Mouse (Mus musculus): ENCODE data around the gene Calu.
"Not testable (repeated sequence)": the region's sequence is repeated elsewhere in the genome, so short reads cannot be mapped to it uniquely, and the experiment has no call there.

Calu gene

DNA sequence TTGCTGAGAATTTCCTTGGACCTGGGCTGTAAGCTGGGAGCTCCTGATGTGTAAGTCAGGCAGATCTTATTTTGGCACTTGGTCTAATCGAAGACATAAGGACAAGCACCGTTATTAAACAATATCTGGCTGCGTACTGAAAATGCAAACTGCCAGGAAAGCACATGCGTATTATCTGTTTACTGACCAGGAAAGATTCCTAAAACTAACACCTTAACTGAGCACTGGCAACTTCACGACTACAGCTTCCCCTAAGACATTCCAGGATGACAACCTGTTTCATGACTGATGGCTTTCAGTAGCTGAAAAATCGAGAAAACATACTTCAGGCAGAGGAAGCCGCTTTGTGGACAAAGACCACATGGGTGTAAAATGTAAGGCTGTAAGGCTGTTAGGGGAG is 680 bp upstream of the Calu start:
- ChIA-PET CTCF (interaction anchor here in 3 of 4 experiments (0.9 to 2.7 kb wide), 9 partner anchors 25 to 169 kb away, joined by 3 to 17 read pairs (median 4); partner anchors contain the start of genes Fam71f2 (in 1 of the 3), Hilpda (in 1 of the 3) and Impdh1 (in 1 of the 3)), POLR2A (interaction anchor here (0.5 to 5.2 kb wide), 101 partner anchors 9 to 926 kb away, joined by 3 to 75 read pairs (median 6); partner anchors contain the start of genes Hilpda (in 3 of the 4), Rbm28 (in 3 of the 4), Ccdc136 (in 2 of the 4) and Irf5 (in 2 of the 4))

DNA sequence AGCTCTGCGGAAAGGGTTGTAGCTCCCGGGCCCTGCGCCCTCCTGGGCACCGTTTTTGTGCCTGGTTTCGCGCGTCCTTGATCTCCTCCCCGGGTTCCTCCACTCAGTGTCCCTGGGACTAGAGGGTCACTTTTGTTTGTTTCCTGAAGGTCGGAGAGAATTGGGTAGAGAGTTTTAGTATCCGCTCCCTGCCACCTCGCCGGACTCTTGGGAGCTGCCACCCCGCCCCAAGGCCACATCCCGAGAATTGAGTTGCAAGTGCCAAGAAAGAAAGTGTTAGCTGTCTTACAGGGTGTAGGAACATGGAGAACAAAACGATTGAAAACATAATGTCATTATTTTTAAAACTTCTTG is 479 bp downstream of the Calu start:
- POLR2A ChIA-PET = interaction anchor here (0.5 to 5.2 kb wide), 135 partner anchors 9 to 1010 kb away, joined by 3 to 75 read pairs (median 5); partner anchors contain the start of genes Ccdc136 (in 3 of the 4), Hilpda (in 3 of the 4), Opn1sw (in 3 of the 4) and Rbm28 (in 3 of the 4)
- CTCF ChIA-PET = interaction anchor here in 3 of 4 experiments (0.6 to 2.7 kb wide), 16 partner anchors 26 to 228 kb away, joined by 3 to 17 read pairs (median 4); partner anchors contain the start of genes Fam71f2 (in 2 of the 3), Hilpda (in 2 of the 3), Impdh1 (in 1 of the 3) and Opn1sw (in 1 of the 3)

DNA sequence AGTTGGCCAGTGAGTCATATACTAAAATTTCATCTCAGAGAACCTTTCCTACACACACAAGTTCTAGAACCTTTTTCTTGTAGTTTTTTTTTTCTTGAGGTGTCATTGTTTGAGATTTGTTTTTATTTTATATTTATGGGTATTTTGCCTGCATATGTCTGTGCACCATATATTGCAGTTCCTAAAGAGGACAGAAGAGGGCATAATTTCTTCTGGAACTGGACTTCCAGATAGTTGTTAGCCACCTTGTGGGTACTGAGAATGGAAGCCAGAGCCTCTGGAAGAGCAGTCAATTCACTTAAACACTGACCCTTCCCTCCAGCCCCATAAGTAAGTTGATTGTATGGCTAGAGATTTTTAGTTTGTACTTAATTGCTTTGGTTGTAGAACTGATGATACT is 3.7 kb downstream of the Calu start:
- POLR2A ChIA-PET = interaction anchor here in 3 of 4 experiments (0.6 to 5.2 kb wide), 13 partner anchors 7 to 921 kb away, joined by 3 to 75 read pairs (median 4); no protein-coding TSS in a partner anchor
- CTCF ChIA-PET = interaction anchor here in 3 of 4 experiments (0.7 to 1.5 kb wide), 7 partner anchors 16 to 145 kb away, joined by 3 to 13 read pairs (median 3); no protein-coding TSS in a partner anchor

DNA sequence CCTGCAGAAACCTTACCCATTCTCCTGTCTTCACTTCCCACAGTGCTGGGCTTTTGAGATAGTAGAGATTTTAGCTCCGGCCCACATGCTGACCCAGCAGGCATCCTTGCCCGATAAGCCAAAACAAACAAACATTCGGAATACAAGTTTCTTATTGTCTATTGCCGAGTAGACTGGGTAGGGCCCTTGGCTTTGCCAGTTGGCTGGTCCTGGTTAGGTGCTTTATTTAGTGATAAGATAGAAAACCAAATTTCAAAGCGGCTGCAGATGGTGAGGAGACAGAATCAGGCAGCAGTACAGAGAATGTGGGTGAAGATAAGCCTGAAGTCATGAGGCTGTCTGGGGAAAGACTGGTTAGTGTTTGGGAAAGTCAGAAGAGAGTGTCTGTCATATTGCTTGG is 4.9 kb downstream of the Calu start:
- ChIA-PET CTCF (no interaction called here), POLR2A (interaction anchor here in 1 of 4 experiments (1.3 kb wide), 1 partner anchor 44 kb away, joined by 4 read pairs; no protein-coding TSS in a partner anchor)

DNA sequence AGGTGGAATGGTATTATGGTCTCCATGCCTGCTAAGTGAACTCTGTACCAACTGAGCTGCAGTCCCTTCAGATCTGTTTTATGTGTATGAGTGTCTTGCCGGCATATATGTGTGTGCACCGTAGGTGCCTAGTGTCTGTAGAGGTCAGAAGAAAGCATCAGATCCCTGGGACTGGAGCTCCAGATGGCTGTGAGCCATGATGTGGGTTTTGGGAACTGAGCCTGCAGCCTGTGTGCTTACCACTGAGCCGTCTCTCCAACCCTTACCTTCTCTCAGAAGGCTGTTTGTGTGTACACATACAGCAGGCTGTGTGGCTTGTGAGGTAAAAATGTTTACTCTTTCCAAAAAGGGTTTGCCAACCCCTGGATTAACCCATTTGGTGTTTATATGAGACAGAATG is 11.5 kb downstream of the Calu start:
- ChIA-PET POLR2A (interaction anchor here in 2 of 4 experiments (0.5 to 4.8 kb wide), 7 partner anchors 8 to 157 kb away, joined by 3 to 43 read pairs (median 4); partner anchors contain the start of gene Calu (in 2 of the 2)), CTCF (interaction anchor here in 2 of 4 experiments (0.6 to 1.3 kb wide), 3 partner anchors 9 to 217 kb away, joined by 3 to 6 read pairs (median 5); no protein-coding TSS in a partner anchor)

DNA sequence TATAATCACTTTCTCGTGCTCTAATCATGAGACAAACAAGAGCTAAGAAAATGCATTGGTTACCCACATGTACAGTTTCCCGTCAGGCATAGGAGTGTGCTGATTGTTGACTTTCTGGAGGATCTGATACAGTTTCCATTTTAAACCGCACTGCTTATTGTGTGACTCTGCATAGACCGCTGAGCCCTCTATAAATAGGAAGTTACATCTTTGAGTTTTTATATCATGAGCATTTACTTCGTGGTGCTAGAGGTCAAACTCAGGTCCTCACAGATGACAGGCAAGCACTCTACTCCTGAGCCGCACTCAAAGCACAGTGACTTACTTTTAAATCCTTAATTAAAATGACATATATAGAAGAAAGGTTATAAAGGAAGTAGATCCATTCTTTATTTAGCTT is 12.3 kb downstream of the Calu start:
- ChIA-PET CTCF (interaction anchor here in 2 of 4 experiments (0.7 to 1.3 kb wide), 3 partner anchors 10 to 217 kb away, joined by 3 to 5 read pairs (median 3); no protein-coding TSS in a partner anchor), POLR2A (interaction anchor here in 3 of 4 experiments (0.5 to 2.1 kb wide), 7 partner anchors 9 to 158 kb away, joined by 3 to 20 read pairs (median 3); partner anchors contain the start of gene Calu (in 2 of the 3))

DNA sequence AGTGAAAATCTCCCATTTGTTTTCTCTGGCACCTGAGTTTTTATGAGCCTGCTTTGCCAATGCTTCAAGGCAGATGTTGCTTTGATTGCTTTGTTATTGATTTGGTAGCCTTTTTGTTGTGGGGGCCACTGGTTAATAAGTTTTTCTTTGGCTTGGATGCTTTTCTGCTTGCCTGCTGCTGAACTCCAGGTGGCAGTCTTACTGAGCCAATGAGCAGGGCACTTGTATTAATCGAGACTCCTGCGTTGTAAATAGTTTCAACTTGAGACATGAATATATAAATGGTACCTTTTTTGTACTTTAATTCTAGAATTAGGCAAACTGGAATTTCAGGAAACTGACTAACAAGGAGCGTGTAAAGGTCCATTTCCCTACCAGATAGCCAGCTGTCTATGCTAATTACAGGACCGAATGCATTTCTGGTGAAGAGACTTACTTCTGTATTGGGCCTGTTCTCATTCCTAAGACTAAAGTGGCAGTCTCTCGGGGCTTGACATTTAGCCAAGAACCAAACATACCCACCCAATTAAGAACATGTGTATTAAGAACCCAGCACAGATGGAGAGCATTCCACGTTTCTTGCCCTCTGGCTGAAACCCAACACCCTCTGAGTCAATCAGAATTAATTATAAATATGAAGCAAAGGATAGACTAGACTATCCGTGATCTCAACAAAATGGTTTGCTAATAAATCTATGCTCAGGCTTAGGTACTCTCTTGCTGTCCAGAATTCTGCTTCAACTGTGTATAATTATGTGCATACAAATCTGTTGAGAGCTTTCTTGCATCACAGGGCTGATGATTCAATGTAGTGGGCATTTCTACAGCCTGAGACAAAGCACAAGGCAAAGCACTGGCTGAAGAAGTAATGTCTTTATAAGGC is 14.6 kb downstream of the Calu start:
- POLR2A ChIA-PET = interaction anchor here in 2 of 4 experiments (1.0 to 1.5 kb wide), 3 partner anchors 9 to 15 kb away, joined by 3 to 5 read pairs (median 4); partner anchors contain the start of gene Calu (in 1 of the 2)
- CTCF ChIA-PET = no interaction called here

DNA sequence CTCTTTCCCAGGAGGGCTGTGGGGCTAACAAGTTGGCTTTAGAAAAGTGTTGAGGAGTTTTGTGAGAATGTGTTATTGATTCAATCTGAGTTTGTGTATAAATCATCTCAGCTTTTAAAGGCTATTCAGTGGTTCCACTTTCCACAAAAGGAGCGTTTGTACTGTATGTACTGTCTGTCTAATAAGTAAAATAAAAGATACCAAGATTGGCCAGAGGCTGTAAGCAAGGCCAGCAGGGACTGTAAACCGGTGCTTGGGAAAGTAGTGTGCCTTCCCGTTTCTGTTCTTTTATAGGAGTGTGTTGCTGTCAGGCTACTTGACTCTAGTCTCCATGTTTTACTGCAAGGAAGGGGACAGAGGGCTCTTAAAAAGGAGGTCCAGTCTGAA is 15.3 kb downstream of the Calu start:
- POLR2A ChIA-PET = interaction anchor here in 2 of 4 experiments (1.0 to 1.5 kb wide), 3 partner anchors 9 to 15 kb away, joined by 3 to 5 read pairs (median 4); partner anchors contain the start of gene Calu (in 1 of the 2)
- CTCF ChIA-PET = no interaction called here

DNA sequence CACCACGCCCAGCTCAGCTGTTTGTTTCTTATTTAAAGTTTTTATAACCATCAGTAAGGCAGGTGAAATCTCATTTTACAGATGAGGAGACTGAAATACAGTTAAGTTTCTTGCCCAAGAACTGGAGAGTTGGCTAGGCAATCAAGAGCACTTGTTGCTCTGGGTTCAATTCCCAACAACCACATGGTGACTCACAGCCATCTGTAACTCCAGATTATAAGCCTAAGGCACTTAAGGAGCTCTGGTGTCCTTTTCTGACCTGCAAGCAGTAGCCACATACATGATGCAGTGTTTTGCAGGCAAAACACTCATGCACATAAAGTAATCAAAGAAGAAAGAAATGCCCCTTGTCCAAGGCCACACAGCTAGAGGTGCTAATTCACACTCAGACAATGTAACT is 17.4 kb downstream of the Calu start:
- POLR2A ChIA-PET = interaction anchor here in 2 of 4 experiments (0.6 to 2.3 kb wide), 6 partner anchors 12 to 300 kb away, joined by 3 to 13 read pairs (median 3); partner anchors contain the start of gene Calu (in 2 of the 2)
- CTCF ChIA-PET = interaction anchor here in 2 of 4 experiments (0.5 to 0.6 kb wide), 4 partner anchors 27 to 433 kb away, joined by 3 to 8 read pairs (median 4); no protein-coding TSS in a partner anchor

DNA sequence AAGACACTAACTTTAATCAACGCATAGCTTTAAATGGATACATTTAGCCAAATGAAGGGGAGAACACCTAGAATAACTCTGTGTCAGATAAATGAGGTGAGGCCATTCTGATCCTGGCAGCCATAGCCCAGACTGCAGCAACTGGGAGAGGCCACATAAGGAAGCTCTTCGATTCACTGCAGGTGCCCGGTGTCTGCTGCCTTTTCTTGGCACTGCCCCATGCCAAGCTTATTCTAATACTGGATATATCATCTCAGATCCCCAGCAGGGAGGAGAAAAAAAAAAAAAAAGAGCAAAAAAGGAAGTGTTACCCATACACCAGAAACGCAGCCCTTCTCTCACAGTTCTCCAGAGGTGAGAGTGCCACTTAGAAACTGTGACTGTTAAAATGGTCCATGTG is 29.5 kb downstream of the Calu start:
- CTCF ChIA-PET = interaction anchor here in 1 of 4 experiments (0.6 kb wide), 1 partner anchor 72 kb away, joined by 9 read pairs; no protein-coding TSS in a partner anchor
- POLR2A ChIA-PET = interaction anchor here (0.9 to 2.9 kb wide), 8 partner anchors 8 to 58 kb away, joined by 3 to 12 read pairs (median 4); partner anchors contain the start of genes Calu (in 1 of the 4) and Opn1sw (in 1 of the 4)

DNA sequence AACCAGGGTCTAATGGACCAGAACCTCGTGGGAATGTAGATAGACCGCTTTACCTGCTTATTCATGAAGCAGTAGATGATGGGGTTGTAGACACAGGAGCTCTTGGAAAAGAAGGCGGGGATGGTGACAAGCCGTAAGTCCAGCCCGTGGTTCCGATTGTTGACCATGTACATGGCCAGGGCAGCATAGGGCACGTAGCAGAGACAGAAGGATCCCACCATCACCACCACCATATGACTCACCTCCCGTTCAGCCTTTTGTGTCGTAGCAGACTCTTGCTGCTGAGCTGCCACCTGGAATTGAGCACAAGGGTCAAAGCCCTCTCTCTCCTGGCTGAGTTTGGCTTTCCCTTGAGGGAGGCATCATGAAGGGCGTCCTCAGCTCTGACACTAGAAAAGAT is 30.8 kb downstream of the Calu start:
- CTCF ChIA-PET = no interaction called here
- POLR2A ChIA-PET = interaction anchor here (0.6 to 2.9 kb wide), 8 partner anchors 8 to 210 kb away, joined by 3 to 7 read pairs (median 3); partner anchors contain the start of gene Opn1sw (in 1 of the 4)

DNA sequence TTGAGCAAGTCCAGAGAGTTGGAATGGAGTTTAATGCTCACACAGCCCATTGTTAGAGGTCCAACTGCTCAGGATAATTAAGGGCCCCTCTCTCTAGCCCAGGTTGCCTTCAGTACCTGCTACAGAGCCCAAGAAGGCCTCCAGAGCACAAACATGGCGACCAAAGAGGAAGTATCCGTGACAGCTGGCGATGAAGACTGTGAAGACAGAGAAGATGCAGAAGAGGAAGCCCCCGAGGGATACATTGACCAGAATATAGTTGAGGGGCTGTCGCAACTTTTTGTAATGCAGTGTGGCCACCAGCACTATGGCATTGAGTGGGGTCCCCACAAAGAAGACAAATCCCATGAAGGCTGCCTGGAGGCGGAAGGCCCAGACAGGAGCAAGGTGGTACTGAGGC is 32.1 kb downstream of the Calu start:
- ChIA-PET POLR2A (interaction anchor here in 1 of 4 experiments (2.9 kb wide), 1 partner anchor 8 kb away, joined by 7 read pairs; the partner anchor contains the start of gene Opn1sw), CTCF (no interaction called here)

DNA sequence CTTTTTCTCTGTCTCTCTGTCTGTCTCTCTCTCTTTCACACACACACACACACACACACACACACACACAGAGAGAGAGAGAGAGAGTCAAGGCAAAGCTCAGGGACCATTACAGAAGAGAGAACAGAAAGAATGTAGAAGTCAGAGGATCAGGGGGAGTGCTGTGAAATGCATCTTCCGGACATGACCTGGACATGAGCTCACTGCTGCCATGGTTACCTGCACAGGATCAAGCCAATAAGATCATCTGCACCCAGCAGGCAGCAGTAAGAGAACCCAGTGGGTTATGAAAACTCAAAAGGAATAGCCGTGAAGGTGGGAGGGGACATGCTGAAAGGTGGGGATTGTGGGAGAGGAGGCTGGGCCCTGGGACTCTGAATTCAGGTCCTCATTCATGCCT is 34.6 kb downstream of the Calu start:
- ChIA-PET POLR2A (interaction anchor here in 2 of 4 experiments (0.7 to 1.4 kb wide), 3 partner anchors 34 to 209 kb away, joined by 3 to 4 read pairs (median 4); partner anchors contain the start of gene Calu (in 2 of the 2)), CTCF (interaction anchor here in 2 of 4 experiments (0.6 to 0.7 kb wide), 2 partner anchors 197 to 225 kb away, joined by 3 read pairs; no protein-coding TSS in a partner anchor)

DNA sequence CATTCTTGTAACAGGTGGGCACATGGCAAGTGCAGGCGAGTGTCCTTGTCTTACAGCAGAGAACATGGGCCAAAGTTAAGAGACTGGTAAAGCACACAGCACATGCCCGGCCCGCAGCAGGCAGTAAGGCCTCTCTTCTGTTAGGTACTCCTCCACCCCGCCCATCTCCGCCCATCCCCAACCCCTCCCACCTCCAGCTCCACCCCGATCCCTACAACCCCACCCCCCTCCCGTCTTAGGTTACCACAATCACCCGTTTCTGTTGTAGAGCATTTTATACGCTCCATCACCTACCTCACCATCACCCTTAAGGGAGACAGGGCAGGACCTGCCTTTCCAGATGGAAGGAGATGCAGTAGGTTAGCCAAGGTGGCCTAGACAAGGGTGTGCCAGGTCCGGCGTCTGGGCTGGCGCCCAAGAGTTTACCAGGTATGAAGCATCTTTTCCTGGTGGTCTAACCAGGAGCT is 40.2 kb downstream of the Calu start, which contains the start of gene Opn1sw:
Opn1sw (minus strand) TSS at position 417 of the 467 bp plus-strand sequence.
- POLR2A ChIA-PET = interaction anchor here in 3 of 4 experiments (0.5 to 3.4 kb wide), 32 partner anchors 8 to 938 kb away, joined by 3 to 17 read pairs (median 4); partner anchors contain the start of genes Calu (in 3 of the 3), Ccdc136 (in 2 of the 3), Hilpda (in 1 of the 3) and Irf5 (in 1 of the 3)
- CTCF ChIA-PET = interaction anchor here in 3 of 4 experiments (0.5 to 1.1 kb wide), 14 partner anchors 24 to 451 kb away, joined by 3 to 7 read pairs (median 4); partner anchors contain the start of gene Calu (in 2 of the 3)

DNA sequence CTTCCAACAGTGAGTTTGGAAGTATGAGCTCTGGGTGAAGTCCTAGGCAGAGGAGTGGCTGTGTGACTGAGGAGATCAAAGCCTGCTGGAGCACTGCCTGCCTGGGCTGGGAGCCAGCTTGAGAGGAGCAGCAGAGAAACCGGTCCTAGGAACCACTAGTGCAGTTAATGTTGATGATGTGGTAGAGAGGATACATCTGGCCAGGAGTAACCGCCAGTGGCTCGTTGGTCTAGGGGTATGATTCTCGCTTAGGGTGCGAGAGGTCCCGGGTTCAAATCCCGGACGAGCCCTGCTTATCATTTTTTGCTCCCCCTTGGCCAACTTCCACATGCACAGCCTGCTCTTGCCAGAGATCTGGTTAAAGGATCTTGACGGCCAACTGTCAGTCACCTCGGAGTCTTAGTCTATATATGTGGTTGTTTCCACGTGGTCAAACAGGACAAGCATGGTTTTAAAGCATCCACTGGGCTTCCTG is 40.8 kb downstream of the Calu start:
- ChIA-PET CTCF (interaction anchor here in 2 of 4 experiments (0.5 to 1.1 kb wide), 8 partner anchors 55 to 451 kb away, joined by 3 to 7 read pairs (median 4); no protein-coding TSS in a partner anchor), POLR2A (interaction anchor here in 3 of 4 experiments (0.6 to 3.4 kb wide), 27 partner anchors 8 to 229 kb away, joined by 3 to 17 read pairs (median 3); partner anchors contain the start of genes Calu (in 3 of the 3), Ccdc136 (in 1 of the 3) and Hilpda (in 1 of the 3))

DNA sequence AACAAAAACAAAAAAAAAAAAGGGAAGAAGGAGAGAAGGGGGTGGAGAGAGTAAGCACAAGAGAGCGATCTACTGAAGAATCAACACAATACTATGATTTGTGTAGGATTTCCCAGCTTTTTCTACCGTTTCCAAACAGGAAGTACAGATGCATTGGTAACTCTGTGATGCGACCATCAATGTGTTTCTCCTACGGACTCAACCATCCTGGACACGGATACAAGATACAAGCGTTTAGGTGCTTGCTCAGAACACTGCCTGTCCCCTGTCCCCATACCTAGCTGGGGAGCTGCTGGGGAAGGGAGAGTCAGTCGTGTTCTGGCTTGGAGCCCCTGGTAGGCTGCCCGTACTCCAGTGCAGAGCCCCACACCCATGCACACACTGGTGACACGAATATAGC is 41.6 kb downstream of the Calu start:
- ChIA-PET POLR2A (interaction anchor here in 2 of 4 experiments (1.0 to 3.4 kb wide), 5 partner anchors 12 to 42 kb away, joined by 3 to 17 read pairs (median 3); partner anchors contain the start of gene Calu (in 2 of the 2)), CTCF (no interaction called here)

DNA sequence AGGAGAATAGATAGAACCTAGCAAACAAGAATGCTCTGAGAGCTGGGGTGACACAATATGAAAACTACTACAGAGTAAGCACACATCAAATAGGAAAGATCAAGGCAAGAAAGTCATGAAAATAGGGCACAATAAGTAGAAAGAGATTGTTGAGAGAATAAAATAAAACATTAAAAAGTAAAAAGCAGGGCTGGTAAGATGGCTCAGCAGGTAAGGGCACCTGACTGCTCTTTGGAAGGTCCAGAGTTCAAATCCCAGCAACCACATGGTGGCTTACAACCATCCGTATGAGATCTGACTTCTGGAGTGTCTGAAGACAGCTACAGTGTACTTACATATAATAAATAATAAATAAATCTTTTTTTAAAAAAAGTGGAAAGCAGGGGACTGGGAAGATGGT is 42.6 kb downstream of the Calu start:
- POLR2A ChIA-PET = interaction anchor here in 1 of 4 experiments (1.3 kb wide), 1 partner anchor 11 kb away, joined by 3 read pairs; no protein-coding TSS in a partner anchor
- CTCF ChIA-PET = not testable (repeated sequence)

All from embryonic stem cell, embryonic (primary cell).